Mouse (Mus musculus): ENCODE measurements around the gene Plekhf1. TPM values are rescaled to one million over a fixed set of nuclear protein-coding genes. Genes with fewer than 3 reads are reported as not detected.

Plekhf1 gene
- total RNA-seq (2021), result 1 to 10 TPM; 8.9 to 9.3 TPM

- intact Hi-C loops (cut with DNase I), result loop anchor here (2.0 kb wide), 1 partner anchor 43 kb away; the partner anchor contains the start of gene Pop4
- peak; percentile 94 to 95 for DNase-seq
These were observed at the start of gene Plekhf1 for GRCm38 (mm10) chr7:38227900-38228298. Gene Plekhf1 (minus strand): TSS chr7:38228016.

- no peak for DNase-seq
- intact Hi-C loops (cut with DNase I), result no loop called here
These were observed 44.7 kb upstream of the Plekhf1 start for GRCm38 (mm10) chr7:38272551-38272950.

- intact Hi-C loops (cut with DNase I), result loop anchor here (2.0 kb wide), 1 partner anchor 45 kb away; no protein-coding TSS in a partner anchor
- DNase-seq, result no peak
These were observed 44.0 kb upstream of the Plekhf1 start for GRCm38 (mm10) chr7:38271859-38272258.

GRCm38 (mm10) chr7:38271511-38271811 is 43.6 kb upstream of the Plekhf1 start:
- no peak for DNase-seq
- intact Hi-C loops (cut with DNase I), result loop anchor here (2.0 kb wide), 1 partner anchor 45 kb away; no protein-coding TSS in a partner anchor

GRCm38 (mm10) chr7:38270703-38271510 is 43.1 kb upstream of the Plekhf1 start, which contains the start of gene Pop4:
Gene Pop4 (minus strand): TSS chr7:38271423.
- intact Hi-C loops (cut with DNase I), result loop anchor here (2.0 kb wide), 1 partner anchor 44 kb away; no protein-coding TSS in a partner anchor
- peak; percentile 92 for DNase-seq

- DNase-seq, result peak; percentile 40 to 56
- intact Hi-C loops (cut with DNase I), result loop anchor here (1.0 kb wide), 1 partner anchor 84 kb away; the partner anchor contains the start of gene 1600014C10Rik
These were observed 39.3 kb upstream of the Plekhf1 start for GRCm38 (mm10) chr7:38267006-38267680.

- intact Hi-C loops (cut with DNase I), result no loop called here
- DNase-seq, result no peak
These were observed 34.6 kb upstream of the Plekhf1 start for GRCm38 (mm10) chr7:38262406-38262805.

- DNase-seq, result no peak
- intact Hi-C loops (cut with DNase I), result no loop called here
These were observed 31.8 kb upstream of the Plekhf1 start for GRCm38 (mm10) chr7:38259631-38260030.

- DNase-seq, result no peak
These were observed 25.6 kb upstream of the Plekhf1 start for GRCm38 (mm10) chr7:38253441-38253840.

GRCm38 (mm10) chr7:38251494-38252216 is 23.8 kb upstream of the Plekhf1 start:
- intact Hi-C loops (cut with DNase I), result no loop called here
- peak; percentile 13 to 18 for DNase-seq

More at GRCm38 (mm10) chr7:38253441-38253840, 25.6 kb upstream of the Plekhf1 start:
- intact Hi-C loops (cut with DNase I), result no loop called here

GRCm38 (mm10) chr7:38242417-38242816 is 14.6 kb upstream of the Plekhf1 start:
- intact Hi-C loops (cut with DNase I), result no loop called here
- no peak for DNase-seq

- no peak for DNase-seq
- intact Hi-C loops (cut with DNase I), result no loop called here
These were observed 9.3 kb upstream of the Plekhf1 start for GRCm38 (mm10) chr7:38237140-38237539.

GRCm38 (mm10) chr7:38236400-38237105 is 8.7 kb upstream of the Plekhf1 start:
- no peak for DNase-seq
- intact Hi-C loops (cut with DNase I), result no loop called here

- intact Hi-C loops (cut with DNase I), result no loop called here
- DNase-seq, result peak in 1 of 2 experiments; percentile 54
These were observed 2.5 kb upstream of the Plekhf1 start for GRCm38 (mm10) chr7:38230285-38230684.

- no peak for DNase-seq
- intact Hi-C loops (cut with DNase I), result no loop called here
These were observed 513 bp upstream of the Plekhf1 start for GRCm38 (mm10) chr7:38228329-38228728.

GRCm38 (mm10) chr7:38227181-38227899 is 476 bp downstream of the Plekhf1 start:
- intact Hi-C loops (cut with DNase I), result loop anchor here (2.0 kb wide), 1 partner anchor 43 kb away; the partner anchor contains the start of gene Pop4
- DNase-seq, result peak; percentile 89

GRCm38 (mm10) chr7:38226226-38226625 is 1.6 kb downstream of the Plekhf1 start:
- intact Hi-C loops (cut with DNase I), result loop anchor here (2.0 kb wide), 1 partner anchor 45 kb away; the partner anchor contains the start of gene Pop4
- DNase-seq, result peak in 1 of 2 experiments; percentile 28

GRCm38 (mm10) chr7:38224577-38225369 is 3.0 kb downstream of the Plekhf1 start:
- intact Hi-C loops (cut with DNase I), result no loop called here
- peak; percentile 39 to 43 for DNase-seq

- intact Hi-C loops (cut with DNase I), result no loop called here
- DNase-seq, result no peak
These were observed 7.0 kb downstream of the Plekhf1 start for GRCm38 (mm10) chr7:38220866-38221265.
